Comparison of ENCODE assay signal across 20 mouse cellular contexts in the genomic region with DNA sequence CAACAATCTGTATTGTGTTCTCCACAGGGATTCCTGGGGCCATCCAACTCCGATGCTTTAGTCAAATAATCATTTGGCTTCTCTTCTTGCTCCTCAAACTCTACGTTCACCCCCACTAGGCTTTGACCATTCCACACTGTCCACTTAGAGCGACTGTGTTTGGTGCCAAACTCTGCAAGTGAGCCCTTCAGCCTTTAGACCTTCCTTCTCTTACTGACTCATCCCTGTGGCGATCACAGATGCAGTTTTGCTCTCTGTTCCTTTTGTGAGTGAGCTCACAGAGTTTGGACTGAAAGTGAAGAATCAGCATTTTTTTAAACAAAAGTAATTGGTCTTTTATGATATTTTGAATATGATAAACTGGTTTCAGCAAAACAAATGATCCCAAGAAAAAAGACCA.
DNase-seq lines count a peak whose midpoint lies in the region; ATAC-seq and TF ChIP-seq lines count a peak whose summit lies in the region.
"Had no signal": no experiment of that assay in that cellular context is flagged by ENCODE, and none has a peak within 500 bp of the region (broad histone marks: within the 10 kb centered on the region; RNA-seq: fewer than 3 reads in every experiment).

No protein-coding gene starts in this region.

- no peaks in the 10 kb centered on the region for H3K9me3 ChIP-seq in heart, embryonic 11.5 days (replicated peaks; ENCODE audit: control insufficient read depth, low read length)
- H3K9me3 ChIP-seq: embryonic facial prominence, embryonic 13.5 days; hindbrain, embryonic 10.5 days; intestine, embryonic 15.5 days had no signal

- 83% methylated on average over 4 of the region's 4 CpGs for WGBS in heart, embryonic 11.5 days (ENCODE audit: insufficient replicate concordance)

- no peak overlapping the region for H3K27ac ChIP-seq in heart, embryonic 11.5 days (ENCODE audit: low read depth, low read length)
- peak overlapping the region; percentile 9 for H3K27ac ChIP-seq in embryonic fibroblast, embryonic 13.5 days (ENCODE audit: insufficient read depth, low read length)
- H3K27ac ChIP-seq in gastrocnemius, adult 2 months, result no peak overlapping the region
- H3K27ac ChIP-seq: embryonic facial prominence, embryonic 13.5 days; hindbrain, embryonic 10.5 days; hindbrain, embryonic 14.5 days; intestine, embryonic 15.5 days had no signal

- no peaks in the 10 kb centered on the region for H3K36me3 ChIP-seq in heart, embryonic 11.5 days (ENCODE audit: control insufficient read depth, insufficient read depth, low read length)
- H3K36me3 ChIP-seq: embryonic facial prominence, embryonic 13.5 days; hindbrain, embryonic 10.5 days; intestine, embryonic 15.5 days had no signal

- no peak overlapping the region for H3K4me3 ChIP-seq in heart, embryonic 11.5 days (ENCODE audit: low read depth, low read length)
- H3K4me3 ChIP-seq in embryonic fibroblast, embryonic 13.5 days (ENCODE audit: insufficient read depth, low read length), result no peak overlapping the region
- H3K4me3 ChIP-seq in gastrocnemius, adult 2 months, result no peak overlapping the region
- H3K4me3 ChIP-seq: embryonic facial prominence, embryonic 13.5 days; erythroblast, embryonic 14.5 days; hindbrain, embryonic 10.5 days; intestine, embryonic 15.5 days had no signal

- no peak for ATAC-seq in heart, embryonic 11.5 days (replicated peaks; ENCODE audit: insufficient number of reproducible peaks, low FRiP score, low TSS enrichment)
- ATAC-seq: forebrain, embryonic 16.5 days; intestine, embryonic 15.5 days had no signal

- no peak for TF ChIP-seq POLR2A in embryonic fibroblast, embryonic 13.5 days (IDR thresholded peaks at IDR 0.05; ENCODE audit: low read depth, low read length)

- no peak overlapping the region for H3K4me2 ChIP-seq in heart, embryonic 11.5 days
- H3K4me2 ChIP-seq: embryonic facial prominence, embryonic 13.5 days; hindbrain, embryonic 14.5 days; intestine, embryonic 15.5 days had no signal

- H3K4me1 ChIP-seq in heart, embryonic 11.5 days (ENCODE audit: control insufficient read depth, insufficient read depth, low read length), result no peaks in the 10 kb centered on the region
- H3K4me1 ChIP-seq in embryonic fibroblast, embryonic 13.5 days (ENCODE audit: control insufficient read depth, insufficient read depth, low read length), result peaks cover 13% of the 10 kb centered on the region
- H3K4me1 ChIP-seq: hindbrain, embryonic 10.5 days; intestine, embryonic 15.5 days had no signal

- H3K27me3 ChIP-seq in heart, embryonic 11.5 days (ENCODE audit: control insufficient read depth, insufficient read depth, low read length), result no peaks in the 10 kb centered on the region
- H3K27me3 ChIP-seq: embryonic facial prominence, embryonic 13.5 days; intestine, embryonic 15.5 days had no signal

- no peak for TF ChIP-seq CTCF in embryonic fibroblast, embryonic 13.5 days (IDR thresholded peaks at IDR 0.05; ENCODE audit: borderline replicate concordance, insufficient read depth, low read length)
- TF ChIP-seq CTCF in gastrocnemius, adult 2 months (IDR thresholded peaks at IDR 0.05), result no peak

- intact Hi-C loops in gastrocnemius, adult 2 months (cut with DNase I), result no loop called here

- no peak overlapping the region for H3K9ac ChIP-seq in heart, embryonic 11.5 days (ENCODE audit: low read depth, low read length)
- H3K9ac ChIP-seq: embryonic facial prominence, embryonic 13.5 days; hindbrain, embryonic 14.5 days; intestine, embryonic 15.5 days had no signal

- DNase-seq in adrenal gland, postnatal 36 days, result peak; percentile 16 to 27
- DNase-seq in adrenal gland, adult 18-20 months (ENCODE audit: low spot score in 2 of 2), result no peak
- peak; percentile 10 to 16 for DNase-seq in heart, adult 9 months (ENCODE audit: low spot score in 2 of 2)
- peak; percentile 21 for DNase-seq in testis, postnatal 14 days (ENCODE audit: low spot score)
- no peak for DNase-seq in testis, postnatal 10 days (ENCODE audit: low spot score)
- no peak for DNase-seq in gastrocnemius, adult 2 months
- DNase-seq: adrenal gland, adult 8-10 months; cerebellum, adult 11-12 months; cerebellum, adult 9-10 months; cerebellum, postnatal 25 days; gastrocnemius, postnatal 14 days; kidney, adult 18-20 months had no signal

Comparison
In these comparisons a context has a peak if more than half of its experiments do, and no peak if none do; other contexts are left out.
1. DNase-seq: peak in adrenal gland, postnatal 36 days (2 of 2), heart, adult 9 months (2 of 2) and testis, postnatal 14 days (single experiment); none in adrenal gland, adult 18-20 months (0 of 2), testis, postnatal 10 days (single experiment) and gastrocnemius, adult 2 months (single experiment).